In the genomic region with DNA sequence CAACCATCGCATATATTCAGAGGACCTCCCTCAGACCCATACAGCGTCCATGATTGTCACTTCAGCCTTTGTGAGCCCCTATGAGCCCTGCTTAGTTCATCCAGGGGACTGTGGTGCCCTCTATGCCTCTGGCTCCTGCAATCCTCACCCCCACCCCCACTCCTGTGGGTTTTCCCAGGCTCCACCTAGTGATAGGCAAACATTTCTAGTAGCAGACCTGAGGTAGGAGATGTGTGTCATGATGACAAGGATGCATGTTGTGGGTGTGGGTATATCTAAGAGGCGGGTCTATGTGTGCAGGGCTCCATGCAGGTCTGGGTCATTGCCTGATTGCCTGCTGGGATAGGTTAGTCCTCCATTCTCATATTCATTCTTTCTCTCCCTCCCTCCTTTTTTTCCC, we compare ENCODE assay signal across 21 mouse cellular contexts. TPM values are rescaled to one million over a fixed set of nuclear protein-coding genes. Genes with fewer than 3 reads are reported as not detected.
"Had no signal": no experiment of that assay in that cellular context is flagged by ENCODE, and none has a peak within 500 bp of the region (broad histone marks: within the 10 kb centered on the region; RNA-seq: fewer than 3 reads in every experiment).

No protein-coding gene starts in this region.

- H3K27ac ChIP-seq: liver, embryonic 14.5 days; midbrain, embryonic 10.5 days; midbrain, embryonic 12.5 days; neural tube, embryonic 13.5 days; neural tube, embryonic 15.5 days had no signal

- H3K9ac ChIP-seq: liver, embryonic 14.5 days; midbrain, embryonic 12.5 days; neural tube, embryonic 13.5 days; neural tube, embryonic 15.5 days had no signal

- H3K4me2 ChIP-seq: midbrain, embryonic 12.5 days; neural tube, embryonic 13.5 days; neural tube, embryonic 15.5 days had no signal

- H3K4me1 ChIP-seq: midbrain, embryonic 10.5 days; midbrain, embryonic 12.5 days; neural tube, embryonic 13.5 days; neural tube, embryonic 15.5 days had no signal

- DNase-seq: lung, adult 2 months; lung, postnatal 10 days; lung, postnatal 4 days; midbrain, embryonic 14.5 days; retina, postnatal 1 day; right cerebral cortex, adult 18-20 months; right cerebral cortex, postnatal 25 days; right cerebral cortex, postnatal 4 days; spleen, adult 18-20 months; thymus, adult 18-20 months; thymus, postnatal 14 days; thymus, postnatal 36 days had no signal

- H3K4me3 ChIP-seq: midbrain, embryonic 10.5 days; midbrain, embryonic 12.5 days; myocyte; neural tube, embryonic 13.5 days; neural tube, embryonic 15.5 days had no signal

- H3K36me3 ChIP-seq: midbrain, embryonic 10.5 days; midbrain, embryonic 12.5 days; neural tube, embryonic 13.5 days; neural tube, embryonic 15.5 days had no signal

- ATAC-seq: midbrain, embryonic 16.5 days had no signal

- H3K9me3 ChIP-seq: midbrain, embryonic 10.5 days; midbrain, embryonic 12.5 days; neural tube, embryonic 13.5 days; neural tube, embryonic 15.5 days had no signal

RNA-seq across cellular contexts. Expression of a gene that starts 6.4 kb away (rescaled TPM):
- total RNA-seq: megakaryocyte, adult 5-6 weeks; megakaryocyte-erythroid progenitor cell, adult 5-6 weeks had no signal
